Mouse (Mus musculus): Measurements from ENCODE around the gene Trim12a.
A peak's percentile ranks its signal among the peaks of the same experiment; 100 is the strongest.
"Not testable (repeated sequence)": the region's sequence is repeated elsewhere in the genome, so short reads cannot be mapped to it uniquely, and the experiment has no call there.

Trim12a gene

DNA sequence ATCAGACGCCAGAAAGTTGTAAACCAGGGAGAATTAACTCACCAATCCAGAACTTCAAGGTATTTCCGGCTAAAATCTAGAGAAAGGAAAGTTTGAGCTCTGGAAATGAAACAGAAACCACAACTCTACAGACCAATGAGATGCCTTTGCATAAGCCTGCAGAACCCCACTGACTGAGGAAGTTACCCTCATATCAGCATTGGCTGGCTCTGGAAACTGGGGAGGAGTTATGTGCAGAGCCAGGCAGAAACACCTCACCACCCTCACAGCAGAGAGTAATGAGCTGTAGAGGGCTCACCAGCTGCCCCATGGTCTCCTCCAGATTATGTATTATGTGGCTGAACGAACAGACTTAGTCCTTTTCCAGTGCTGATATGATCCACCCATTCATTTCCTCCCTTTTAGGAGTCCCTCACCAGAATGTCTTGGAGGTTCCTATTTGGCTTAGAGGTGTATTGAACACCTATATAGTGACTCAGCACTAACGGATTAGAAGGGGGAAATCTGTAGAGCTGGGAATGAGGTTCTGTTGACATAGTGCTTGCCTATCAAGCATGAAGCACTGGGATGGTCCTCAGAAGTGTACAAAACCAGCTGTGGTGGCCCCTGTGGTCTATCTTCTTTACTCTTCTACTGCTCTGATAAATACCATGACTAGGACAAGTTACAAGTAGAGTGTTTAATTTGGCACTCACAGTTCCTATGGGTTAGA, at the start of gene Trim12a:
Trim12a (minus strand) TSS at position 98 of the 712 bp plus-strand sequence.
- DNase-seq, result not testable (repeated sequence)

DNA sequence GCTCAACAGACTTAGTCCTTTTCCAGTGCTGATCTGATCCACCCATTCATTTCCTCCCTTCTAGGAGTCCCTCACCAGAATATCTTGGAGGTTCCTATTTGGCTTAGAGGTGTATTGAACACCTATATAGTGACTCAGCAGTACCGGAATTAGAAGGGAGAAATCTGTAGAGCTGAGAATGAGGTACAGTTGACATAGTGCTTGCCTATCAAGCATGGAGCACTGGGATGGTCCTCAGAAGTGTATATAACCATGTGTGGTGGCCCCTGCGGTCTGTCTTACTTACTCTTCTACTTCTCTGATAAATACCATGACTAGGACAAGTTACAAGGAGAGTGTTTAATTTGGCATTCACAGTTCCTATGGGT, 38.3 kb upstream of the Trim12a start:
- no peak for DNase-seq

DNA sequence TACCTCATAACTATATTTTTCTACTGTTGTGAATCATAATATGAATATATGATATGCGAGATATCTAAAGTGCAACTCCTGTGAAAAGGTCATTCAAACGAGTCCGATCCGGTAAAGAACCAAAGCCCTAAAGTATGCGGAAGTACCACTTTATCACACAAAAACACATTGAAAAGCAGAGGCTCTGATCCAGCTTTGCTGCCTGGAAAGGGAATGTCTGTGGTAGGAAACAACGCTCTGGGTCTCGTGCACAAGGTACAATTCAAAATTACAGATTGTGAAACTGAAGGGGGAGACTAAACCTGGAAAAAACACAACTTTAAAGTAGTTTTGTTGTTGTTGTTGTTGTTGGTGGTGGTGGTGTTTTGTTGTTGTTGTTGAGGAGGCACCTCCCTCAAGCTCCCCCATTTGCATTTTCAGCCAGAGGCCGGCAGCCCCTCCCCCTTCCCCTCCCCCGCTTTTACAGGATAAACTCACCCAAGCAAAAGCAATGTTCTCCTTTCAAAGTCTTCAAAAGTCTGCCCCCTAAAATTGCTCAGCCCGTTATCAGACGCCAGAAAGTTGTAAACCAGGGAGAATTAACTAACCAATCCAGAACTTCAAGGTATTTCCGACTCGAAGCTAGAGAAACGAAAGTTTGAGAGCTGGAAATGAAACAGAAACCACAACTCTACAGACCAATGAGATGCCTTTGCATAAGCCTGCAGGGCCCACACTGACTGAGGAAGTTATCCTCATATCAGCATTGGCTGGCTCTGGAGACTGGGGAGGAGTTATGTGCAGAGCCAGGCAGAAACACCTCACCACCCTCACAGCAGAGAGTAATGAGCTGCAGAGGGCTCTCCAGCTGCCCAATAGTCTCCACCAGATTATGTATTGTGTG, 37.7 kb upstream of the Trim12a start, which contains the start of gene Trim12c:
Trim12c (minus strand) TSS at position 646 of the 883 bp plus-strand sequence.
- peak; percentile 53 to 61 for DNase-seq

DNA sequence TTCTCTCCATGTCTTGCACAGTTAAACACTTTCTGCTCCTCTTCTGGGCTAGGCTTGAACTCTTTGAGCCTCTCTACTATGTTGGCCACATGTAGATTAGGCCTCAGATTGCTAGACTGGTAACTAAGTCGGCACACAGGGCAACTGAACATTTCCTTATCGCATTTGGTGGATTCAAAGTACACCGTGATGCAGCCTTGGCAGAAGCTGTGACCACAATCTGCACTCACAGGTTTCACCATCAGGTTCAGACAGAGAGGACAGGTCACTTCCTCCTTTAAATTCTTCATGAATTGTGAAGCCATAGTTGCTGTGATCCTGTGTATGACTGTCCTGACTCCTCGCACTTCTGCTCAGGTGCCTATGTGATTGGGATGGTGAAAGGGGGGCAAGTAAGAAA, 32.8 kb upstream of the Trim12a start:
- DNase-seq, result not testable (repeated sequence)

DNA sequence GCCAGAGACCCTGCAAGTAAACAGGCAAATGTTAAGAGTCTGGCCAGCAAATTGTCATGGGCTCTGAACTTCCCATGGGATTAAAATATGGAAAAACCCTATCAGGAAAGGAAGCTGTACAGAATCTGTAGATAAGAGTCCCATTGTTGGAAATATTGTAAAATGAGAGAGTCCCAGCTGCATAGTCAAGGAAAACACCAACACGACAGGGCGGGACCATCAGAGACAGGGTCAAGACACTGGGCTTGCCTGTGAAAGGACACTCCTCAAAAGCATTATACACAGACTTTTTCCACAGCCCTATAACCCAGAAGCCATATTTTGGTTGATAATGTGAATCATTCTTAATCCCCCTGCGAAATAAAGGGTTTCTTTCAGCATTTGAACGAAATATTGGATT, 25.5 kb upstream of the Trim12a start:
- not testable (repeated sequence) for DNase-seq

DNA sequence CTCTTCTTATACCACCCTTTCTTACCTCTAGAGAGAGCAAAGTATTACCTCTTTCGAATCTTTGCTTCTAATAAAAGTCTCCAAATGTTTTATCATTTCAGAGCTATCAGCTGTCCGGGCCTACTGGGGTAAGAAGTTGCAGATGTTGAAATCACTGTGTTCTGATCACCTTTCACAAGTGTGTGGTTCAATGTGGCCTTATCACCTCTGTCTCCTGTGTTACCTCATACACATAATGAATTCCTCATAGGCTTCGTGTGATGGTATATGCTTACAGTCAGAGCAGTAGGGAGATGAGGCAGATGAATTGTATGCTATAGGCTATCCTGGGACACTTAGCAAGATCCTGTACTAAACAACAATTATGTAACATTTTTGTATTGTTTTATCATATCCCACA, 20.3 kb upstream of the Trim12a start:
- DNase-seq, result not testable (repeated sequence)

DNA sequence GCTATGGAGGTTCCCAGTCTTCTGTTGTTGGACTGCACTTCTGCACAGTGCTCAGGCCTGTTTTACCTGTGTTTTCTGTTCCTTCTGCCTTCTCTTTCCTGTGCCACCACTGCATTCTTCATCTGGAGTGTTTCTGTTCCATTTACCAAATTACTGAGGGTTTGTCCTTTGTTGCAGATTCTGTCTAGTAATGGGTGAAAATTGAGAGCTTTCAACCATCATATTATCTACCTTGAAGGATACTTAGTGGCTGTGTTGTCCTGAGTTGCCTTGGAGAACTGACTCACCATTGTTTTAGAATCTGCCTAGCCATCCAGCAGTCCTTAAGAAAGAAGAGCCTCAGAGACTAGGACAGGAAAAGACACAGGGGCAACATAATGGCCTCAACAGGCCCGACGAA, 13.9 kb upstream of the Trim12a start, which contains the start of gene Trim34b:
Trim34b (plus strand) TSS at position 301 of the 400 bp plus-strand sequence.
- not testable (repeated sequence) for DNase-seq

DNA sequence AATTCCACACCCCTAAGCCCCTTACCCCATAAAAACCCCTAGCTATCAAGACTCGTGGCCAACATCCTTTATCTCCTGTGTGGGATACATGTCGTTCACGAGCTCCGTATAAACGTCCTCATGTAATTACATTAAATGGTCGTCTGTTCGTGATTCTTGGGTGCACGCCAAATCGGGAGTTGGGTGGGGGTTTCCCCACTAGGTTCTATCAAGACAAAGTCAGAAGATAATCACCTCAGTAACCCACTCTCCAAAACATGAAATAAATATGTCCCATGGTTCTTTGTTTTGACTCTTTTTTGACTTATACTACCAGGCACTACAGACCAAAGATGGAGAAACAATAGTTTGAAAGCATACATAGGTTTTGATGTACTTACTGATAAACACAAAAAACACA, 6.8 kb upstream of the Trim12a start:
- DNase-seq, result no peak

DNA sequence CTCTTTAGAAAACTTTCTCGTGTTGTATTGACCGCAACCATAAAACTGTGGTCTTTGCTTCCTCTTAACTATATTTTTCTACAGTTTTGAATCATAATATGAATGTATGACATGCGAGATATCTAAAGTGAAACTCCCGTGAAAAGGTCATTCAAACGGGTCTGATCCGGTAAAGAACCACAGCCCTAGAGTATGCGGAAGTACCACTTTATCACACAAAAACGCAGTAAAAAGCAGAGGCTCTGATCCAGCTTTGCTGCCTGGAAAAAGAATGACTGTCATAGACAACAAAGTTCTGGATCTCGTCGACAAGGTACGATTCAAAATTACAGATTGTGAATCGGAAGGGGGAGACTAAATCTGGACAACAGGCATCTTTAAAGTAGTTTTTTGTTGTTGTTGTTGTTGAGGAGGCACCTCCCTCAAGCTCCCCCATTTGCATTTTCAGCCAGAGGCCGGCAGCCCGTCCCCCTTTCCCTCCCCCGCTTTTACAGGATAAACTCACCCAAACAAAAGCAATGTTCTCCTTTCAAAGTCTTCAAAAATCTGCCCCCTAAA, 391 bp downstream of the Trim12a start:
- DNase-seq, result no peak

DNA sequence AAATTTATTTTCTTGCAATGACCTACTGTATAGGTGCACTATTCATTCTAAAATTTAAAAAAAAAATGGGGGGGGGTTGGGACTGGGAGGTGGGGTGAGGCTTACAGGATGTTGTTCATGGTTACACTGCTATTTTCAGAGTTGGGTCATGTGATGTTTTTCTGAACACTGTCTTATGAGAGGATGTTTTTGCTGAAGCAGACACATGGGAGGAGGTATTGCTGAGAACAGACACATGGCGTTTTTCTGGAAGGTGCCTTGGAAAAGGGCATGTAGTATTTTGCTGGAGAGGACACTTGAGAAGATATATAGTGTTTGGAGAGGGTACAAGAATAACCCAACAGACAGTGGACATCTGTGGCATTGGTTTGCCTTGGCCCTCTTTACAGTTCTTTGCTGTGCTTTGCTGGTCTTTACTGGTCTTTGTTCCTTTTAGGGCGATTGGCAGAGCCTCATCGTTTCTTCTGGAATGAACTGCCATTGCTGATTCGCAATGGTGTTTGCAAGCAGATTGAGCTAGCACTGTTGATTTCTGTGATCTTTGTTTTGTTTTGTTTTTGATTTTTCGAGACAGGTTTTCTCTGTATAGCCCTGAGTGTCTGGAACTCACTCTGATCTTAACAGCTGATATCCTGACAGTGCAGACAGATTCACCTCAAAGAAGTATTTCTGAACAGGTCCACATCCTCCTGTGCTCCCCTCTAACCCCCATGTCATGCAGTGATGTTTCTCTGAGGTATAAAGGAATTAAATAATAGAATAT, 23.4 kb downstream of the Trim12a start:
- no peak for DNase-seq

DNA sequence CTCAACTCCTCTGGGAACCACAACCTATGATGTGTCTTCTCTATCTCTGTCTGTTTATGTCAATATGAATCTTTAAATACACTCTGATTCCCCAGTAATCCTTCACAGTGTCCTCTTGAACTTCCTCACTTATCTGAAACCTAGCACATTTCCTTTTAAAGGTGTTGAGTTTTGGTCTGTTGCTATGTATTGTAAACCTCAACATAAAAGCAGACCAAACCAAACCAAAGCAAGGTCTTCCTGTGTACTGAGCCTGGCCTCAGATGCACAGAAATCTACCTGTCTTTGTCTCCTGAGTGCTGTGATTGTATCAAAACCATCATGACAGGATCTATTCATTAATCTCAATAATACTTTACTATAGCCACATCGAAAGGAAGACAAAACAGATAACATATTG, 24.6 kb downstream of the Trim12a start:
- no peak for DNase-seq

DNA sequence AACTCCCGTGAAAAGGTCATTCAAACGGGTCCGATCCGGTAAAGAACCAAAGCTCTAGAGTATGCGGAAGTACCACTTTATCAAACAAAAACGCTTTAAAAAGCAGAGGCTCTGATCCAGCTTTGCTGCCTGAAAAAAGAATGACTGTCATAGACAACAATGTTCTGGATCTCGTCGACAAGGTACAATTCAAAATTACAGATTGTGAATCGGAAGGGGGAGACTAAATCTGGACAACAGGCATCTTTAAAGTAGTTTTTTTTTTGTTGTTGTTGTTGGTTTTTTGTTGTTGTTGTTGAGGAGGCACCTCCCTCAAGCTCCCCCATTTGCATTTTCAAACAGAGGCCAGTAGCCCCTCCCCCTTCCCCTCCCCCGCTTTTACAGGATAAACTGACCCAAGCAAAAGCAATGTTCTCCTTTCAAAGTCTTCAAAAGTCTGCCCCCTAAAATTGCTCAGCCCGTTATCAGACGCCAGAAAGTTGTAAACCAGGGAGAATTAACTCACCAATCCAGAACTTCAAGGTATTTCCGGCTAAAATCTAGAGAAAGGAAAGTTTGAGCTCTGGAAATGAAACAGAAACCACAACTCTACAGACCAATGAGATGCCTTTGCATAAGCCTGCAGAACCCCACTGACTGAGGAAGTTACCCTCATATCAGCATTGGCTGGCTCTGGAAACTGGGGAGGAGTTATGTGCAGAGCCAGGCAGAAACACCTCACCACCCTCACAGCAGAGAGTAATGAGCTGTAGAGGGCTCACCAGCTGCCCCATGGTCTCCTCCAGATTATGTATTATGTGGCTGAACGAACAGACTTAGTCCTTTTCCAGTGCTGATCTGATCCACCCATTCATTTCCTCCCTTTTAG, 27.5 kb downstream of the Trim12a start, which contains the start of gene Trim5:
Trim5 (minus strand) TSS at position 519 of the 868 bp plus-strand sequence.
- DNase-seq, result not testable (repeated sequence)

DNA sequence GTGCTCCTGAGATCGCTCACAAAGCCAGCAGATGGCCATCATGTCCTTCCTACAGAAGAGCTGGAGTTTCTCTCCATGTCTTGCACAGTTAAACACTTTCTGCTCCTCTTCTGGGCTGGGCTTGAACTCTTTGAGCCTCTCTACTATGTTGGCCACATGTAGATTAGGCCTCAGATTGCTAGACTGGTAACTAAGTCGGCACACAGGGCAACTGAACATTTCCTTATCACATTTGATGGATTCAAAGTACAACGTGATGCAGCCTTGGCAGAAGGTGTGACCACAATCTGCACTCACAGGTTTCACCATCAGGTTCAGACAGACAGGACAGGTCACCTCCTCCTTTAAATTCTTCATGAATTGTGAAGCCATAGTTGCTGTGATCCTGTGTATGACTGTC, 35.9 kb downstream of the Trim12a start:
- DNase-seq, result not testable (repeated sequence)

DNA sequence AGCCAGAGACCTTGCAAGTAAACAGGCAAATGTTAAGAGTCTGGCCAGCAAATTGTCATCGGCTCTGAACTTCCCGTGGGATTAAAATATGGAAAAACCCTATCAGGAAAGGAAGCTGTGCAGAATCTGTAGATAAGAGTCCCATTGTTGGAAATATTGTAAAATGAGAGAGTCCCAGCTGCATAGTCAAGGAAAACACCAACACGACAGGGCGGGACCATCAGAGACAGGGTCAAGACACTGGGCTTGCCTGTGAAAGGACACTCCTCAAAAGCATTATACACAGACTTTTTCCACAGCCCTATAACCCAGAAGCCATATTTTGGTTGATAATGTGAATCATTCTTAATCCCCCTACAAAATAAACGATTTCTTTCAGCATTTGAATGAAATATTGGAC, 49.9 kb downstream of the Trim12a start:
- DNase-seq, result not testable (repeated sequence)

DNA sequence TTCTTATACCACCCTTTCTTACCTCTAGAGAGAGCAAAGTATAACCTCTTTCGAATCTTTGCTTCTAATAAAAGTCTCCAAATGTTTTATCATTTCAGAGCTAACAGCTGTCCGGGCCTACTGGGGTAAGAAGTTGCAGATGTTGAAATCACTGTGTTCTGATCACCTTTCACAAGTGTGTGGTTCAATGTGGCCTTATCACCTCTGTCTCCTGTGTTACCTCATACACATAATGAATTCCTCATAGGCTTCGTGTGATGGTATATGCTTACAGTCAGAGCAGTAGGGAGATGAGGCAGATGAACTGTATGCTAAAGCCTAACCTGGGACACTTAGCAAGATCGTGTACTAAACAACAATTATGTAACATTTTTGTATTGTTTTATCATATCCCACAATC, 54.9 kb downstream of the Trim12a start:
- not testable (repeated sequence) for DNase-seq

Data from spleen, adult 18-20 months (tissue).